Mouse (Mus musculus): ENCODE measurements around the gene Hoxb7.

Gene Hoxb7

DNA sequence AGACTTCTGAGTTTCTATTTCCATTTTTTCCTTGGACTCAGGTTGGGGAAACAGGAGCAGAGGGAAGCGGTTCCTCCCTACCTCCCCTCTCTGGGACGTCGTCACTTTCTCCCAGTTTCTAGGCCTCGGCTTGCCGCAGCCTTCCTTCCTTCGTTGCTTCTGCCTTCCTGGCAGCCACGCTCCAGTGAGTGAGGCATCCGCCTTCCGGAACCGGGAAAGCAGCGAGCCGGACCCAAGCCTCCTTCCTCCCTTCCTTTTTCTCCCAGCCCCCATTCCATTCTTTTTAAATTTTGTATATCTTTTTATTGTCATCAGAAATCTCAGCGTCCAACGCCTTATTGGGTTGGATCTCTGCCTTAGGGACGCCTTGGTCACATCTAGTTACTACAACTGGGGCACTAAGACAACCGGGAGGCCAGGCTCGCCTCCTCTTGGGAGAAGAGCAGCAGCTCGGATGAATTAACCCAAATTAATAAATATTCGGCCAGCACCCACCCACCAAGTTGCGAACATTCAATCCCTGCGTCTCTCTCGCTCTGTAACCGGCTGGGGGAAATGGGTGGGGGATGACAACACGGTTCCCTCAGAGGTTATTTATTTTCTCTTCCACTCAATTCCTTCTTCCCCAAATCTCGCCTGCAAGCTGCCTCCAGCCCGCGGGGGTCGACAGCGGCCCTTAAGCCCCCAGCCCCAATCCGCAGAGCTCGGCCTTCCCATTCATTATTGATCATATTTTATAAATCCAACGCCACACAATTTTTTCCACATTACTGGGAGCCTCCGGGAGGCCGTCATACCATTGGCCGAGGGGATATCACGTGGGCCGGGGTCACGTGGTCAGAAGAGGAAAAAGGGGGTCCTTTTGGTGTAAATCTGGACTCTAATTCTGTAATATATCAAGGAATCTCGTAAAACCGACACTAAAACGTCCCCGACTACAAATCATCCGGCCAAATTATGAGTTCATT is at the start of gene Hoxb7:
TSS of gene Hoxb7 (plus strand) at position 853 of the 968 bp plus-strand sequence.
- no peak for DNase-seq (ENCODE audit: low spot score)

- DNase-seq (ENCODE audit: low spot score), result no peak
These were observed 46.2 kb upstream of the Hoxb7 start for GRCm38 (mm10) chr11:96240211-96240610.

GRCm38 (mm10) chr11:96250901-96251300 is 35.5 kb upstream of the Hoxb7 start:
- no peak for DNase-seq (ENCODE audit: low spot score)

DNA sequence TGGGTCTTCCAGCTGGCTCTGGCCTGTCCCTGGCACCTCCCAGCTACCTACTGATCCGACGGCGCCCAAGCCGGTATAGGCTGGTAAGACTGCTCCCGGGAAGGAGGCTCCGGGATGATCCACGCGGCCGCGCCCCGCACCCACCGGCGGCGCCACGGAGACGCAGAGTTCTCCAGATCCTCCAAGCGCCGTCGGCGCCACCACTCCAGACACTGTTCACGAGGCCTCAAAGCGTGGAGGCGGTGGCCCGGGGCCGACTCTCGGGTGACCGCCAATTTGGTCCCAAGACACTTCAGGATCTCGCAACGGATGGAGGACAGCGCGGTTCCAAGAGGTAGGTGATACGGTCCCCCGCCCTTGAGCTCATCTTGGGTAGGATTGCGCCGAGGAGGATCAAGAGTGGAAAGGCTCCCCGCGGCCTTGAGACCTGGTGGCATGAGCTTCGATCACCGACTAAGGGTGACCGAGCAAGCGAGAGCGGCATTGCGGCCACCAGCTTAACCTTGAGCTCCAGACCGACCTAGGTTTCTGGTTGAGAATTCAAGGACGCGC is 34.9 kb upstream of the Hoxb7 start:
- no peak for DNase-seq (ENCODE audit: low spot score)

DNA sequence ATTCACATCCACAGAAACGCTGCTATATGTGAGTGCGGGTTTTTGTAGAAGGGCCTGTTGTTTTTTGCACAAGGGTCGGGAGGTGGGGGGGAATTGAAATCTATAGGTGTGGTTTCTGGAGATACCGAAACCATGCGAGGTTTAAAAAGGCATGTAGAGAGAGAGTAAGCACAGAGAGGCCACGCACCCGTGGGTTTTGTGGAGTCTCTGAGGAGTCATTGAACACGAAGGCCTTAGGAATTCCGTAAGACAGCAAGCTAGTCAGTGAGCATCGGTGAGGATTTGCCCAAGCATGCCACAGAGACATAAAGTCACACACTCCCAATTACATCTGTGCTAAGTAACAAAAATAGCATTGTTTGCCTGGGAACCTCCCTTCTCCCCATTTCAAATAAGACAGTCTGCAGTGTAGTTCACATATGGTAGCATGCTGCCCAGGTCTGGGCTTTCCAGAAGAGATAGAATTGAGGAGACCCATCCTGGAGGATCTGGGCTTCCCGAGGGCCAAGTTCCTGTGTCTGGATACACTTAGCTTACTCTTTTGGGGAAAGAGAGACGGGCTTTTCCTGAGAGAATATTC is 33.8 kb upstream of the Hoxb7 start:
- DNase-seq (ENCODE audit: low spot score), result no peak

DNA sequence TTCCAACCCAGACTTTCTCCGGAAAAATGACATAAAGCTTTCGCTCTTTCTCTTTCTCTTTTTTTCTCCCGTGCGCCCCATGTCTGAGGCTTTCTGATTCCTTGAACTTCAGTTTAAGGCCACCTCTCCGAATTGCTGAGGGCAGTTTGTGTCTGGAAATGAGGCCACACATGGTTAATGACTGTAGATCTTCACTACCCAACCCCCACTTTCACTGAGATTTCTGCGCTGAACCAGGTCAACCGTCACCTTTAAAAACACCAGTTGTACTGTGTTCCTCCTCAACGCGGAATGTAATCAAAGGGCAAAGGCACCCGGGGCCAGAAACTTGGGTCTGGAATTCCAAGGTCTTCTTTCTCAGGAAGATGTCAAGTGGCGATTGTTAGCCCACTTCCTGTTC is 32.2 kb upstream of the Hoxb7 start:
- no peak for DNase-seq (ENCODE audit: low spot score)

GRCm38 (mm10) chr11:96255111-96255995 is 31.1 kb upstream of the Hoxb7 start:
- no peak for DNase-seq (ENCODE audit: low spot score)

DNA sequence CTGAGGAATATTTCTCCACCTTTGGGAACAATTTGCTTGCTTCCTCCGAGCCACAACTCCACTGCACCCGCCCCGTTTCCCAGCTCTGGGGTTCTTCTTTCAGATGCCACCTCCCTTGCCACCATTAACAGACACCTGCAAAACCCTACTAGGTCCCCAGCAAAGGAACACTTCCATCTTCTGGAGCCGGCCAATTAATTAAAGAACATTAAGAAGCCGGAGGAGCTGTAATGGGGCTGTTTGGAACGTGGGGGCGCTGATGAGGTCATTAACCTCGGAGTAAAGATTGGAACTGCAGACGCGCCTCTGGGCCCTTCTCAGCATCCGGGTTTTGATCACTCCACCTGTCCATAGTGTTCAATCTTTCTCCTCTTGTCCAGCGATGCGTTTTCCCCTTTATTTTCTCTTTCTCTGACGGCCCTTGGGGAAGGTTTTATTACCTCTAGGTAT is 30.4 kb upstream of the Hoxb7 start:
- DNase-seq (ENCODE audit: low spot score), result no peak

GRCm38 (mm10) chr11:96257141-96257540 is 29.3 kb upstream of the Hoxb7 start:
- DNase-seq (ENCODE audit: low spot score), result no peak

- DNase-seq (ENCODE audit: low spot score), result no peak
These were observed 27.4 kb upstream of the Hoxb7 start for GRCm38 (mm10) chr11:96259038-96259437.

- DNase-seq (ENCODE audit: low spot score), result no peak
These were observed 26.9 kb upstream of the Hoxb7 start for GRCm38 (mm10) chr11:96259511-96259910.

- no peak for DNase-seq (ENCODE audit: low spot score)
These were observed 26.0 kb upstream of the Hoxb7 start for GRCm38 (mm10) chr11:96260310-96260970.

GRCm38 (mm10) chr11:96261323-96261890 is 25.0 kb upstream of the Hoxb7 start:
- no peak for DNase-seq (ENCODE audit: low spot score)

- DNase-seq (ENCODE audit: low spot score), result no peak
These were observed 24.1 kb upstream of the Hoxb7 start for GRCm38 (mm10) chr11:96262262-96262830.

GRCm38 (mm10) chr11:96263636-96264389 is 22.6 kb upstream of the Hoxb7 start:
- no peak for DNase-seq (ENCODE audit: low spot score)

DNA sequence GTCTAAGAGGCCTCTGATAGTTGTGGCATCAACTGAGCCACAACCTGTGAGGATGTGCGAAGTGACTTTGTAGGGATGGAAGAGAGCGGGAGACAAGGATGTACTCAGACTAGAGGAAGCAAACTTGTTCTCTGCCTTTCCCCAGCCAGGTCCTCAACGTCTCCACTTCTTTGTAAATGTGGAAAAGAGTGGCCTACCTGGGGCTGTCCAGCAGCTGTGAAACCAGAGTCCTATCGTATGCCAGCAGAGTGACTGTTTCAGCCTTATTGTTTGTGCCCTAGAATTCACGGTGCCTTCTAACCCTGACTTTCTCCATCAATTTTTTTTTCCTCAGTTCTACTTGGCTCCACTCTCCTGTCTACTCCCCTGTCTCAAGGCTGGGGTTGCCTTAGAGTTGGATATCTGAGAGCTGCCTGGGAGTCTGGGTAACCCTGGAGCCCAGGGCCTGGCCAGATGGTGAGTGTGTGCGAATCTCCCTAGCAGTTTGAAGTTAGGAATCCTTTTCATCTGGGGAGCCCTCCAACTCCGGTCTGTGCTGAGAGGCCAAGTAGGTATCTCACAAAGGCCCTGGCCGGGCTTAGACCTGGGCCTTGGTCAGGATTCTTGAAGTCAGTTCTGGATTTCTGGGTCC is 21.9 kb upstream of the Hoxb7 start:
- no peak for DNase-seq (ENCODE audit: low spot score)

DNA sequence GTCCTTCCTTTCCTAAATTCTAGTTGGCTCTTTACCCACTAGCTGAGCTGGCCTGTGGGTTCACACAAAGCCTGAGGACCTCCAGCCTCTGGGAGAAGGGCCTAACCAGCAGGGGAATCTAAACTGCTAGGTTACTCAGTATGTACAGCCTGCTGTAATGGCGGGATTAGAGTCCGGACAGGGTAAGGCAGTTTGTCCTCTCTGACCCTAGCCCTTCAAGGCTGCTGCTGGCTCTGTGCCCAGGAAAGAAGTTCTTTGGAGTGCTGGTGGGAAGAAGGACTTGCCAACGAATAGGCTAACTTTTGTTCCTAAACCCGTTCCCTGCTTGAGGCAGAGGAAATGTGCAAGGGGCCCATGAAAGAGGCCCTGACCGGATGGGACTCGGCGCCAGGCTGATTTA is 20.5 kb upstream of the Hoxb7 start:
- no peak for DNase-seq (ENCODE audit: low spot score)

DNA sequence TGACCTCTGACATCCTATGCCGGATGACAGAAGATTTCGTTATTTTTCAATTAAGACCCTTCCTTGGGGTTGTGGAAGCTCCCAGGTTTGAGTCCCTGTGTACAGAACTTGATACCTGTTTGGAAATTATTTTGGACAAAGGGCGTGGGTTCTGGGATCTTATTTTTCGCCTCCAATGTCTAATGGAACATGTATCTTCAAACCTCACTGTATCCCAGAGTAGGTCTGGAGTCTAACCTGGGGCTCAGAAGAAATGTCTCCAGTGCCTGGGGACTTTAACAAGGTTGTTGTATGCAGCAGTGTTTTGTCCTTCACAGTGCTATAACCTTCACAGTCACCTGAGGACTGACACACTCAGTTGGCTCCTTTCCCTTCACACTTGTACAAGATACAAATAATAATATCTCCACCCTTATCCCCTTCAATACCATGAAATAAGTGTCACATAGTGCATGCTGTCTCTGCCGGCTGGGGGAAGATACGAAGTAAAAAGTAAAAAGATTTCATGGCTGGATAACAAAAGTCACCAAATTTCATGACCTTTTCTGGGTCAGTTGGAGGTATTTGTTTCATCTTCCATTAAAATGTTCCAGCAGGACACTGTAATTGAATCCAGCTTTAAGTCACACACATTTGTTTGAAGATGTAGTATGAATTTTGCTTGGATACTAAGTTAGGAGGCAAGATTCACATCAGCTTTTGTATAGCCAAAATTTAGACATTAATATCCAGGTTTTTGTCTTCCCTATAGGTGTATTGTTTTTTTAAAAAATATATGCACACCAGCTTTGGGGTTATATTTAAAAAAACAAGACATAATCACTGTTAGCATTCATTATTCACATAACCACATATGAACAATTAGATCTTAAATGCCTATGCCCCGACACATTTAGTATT is 19.2 kb upstream of the Hoxb7 start:
- DNase-seq (ENCODE audit: low spot score), result no peak
